Mouse (Mus musculus): ENCODE results near the gene Xdh.

Xdh gene

DNA sequence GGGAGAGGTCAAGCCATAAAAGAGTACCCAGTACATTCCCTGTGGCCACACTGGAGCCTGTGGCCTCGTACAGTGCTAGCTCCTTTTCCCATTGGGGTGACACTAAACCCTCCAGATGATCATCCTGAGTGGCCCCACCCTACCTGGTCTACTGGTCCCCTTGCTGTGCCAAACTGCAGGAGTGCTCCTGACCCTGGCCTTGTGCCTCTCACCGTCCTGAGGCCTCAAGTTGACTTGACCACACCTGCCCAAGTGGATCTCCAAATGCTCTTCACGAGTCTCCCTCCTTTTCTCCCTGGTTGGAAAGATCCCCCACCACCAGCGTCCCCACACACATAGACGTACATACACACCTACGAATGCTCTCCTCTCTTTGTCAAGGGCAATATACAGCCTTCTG lies 69.7 kb downstream of the Xdh start:
- WGBS = 92% methylated on average over 6 of the region's 6 CpGs

DNA sequence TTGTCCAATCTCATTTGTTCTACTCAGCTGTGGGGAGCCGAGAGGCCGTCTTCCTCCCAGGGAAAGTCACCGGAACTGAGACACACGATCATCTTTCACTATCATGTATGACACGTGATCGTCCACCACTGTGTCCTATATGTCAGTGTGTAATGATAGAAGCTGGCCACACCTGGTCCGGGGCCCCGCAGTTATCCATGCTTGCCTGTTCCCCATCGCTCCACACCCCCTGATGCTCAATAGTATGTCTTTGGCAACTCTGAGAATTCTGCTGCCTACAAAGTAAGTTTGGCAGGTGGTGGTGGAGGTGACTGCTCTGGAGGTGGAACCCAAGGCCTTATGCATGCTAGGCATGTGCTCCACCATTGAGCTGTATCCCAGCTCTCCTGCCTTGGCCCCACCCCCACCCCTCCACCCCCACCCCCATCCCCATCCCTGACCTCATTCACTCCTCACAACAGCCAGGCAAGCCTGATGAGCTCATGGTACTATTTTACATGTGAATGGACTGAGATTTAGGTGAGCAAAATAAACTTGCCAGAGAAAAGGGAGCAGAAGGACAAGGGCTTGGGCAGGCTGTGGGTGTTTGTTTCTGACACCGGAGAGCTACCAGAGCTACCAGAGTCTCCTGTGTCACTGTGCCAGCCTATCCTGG lies 70.6 kb downstream of the Xdh start:
- WGBS = 90% methylated on average over 10 of the region's 10 CpGs

DNA sequence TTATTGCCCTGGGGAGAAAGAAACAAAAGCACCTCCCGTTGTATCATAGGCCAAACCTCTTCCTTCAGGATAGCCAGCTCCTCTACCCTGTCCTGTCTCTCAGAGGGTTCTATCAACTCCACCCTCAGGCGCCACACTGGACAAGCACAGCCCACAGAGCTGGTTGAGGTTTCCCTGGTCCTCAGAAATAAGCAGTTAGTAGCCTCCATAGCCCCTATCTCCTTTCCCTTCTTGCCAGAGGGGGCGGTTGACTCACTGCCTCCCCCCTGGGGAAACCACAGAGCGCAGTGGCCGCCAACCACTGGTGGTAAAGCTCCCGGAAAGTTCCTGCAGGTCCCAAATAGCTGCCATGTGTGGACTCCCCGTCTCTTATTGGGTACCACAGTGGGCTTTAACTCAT lies 74.3 kb downstream of the Xdh start:
- WGBS = 94% methylated on average over 7 of the region's 7 CpGs

DNA sequence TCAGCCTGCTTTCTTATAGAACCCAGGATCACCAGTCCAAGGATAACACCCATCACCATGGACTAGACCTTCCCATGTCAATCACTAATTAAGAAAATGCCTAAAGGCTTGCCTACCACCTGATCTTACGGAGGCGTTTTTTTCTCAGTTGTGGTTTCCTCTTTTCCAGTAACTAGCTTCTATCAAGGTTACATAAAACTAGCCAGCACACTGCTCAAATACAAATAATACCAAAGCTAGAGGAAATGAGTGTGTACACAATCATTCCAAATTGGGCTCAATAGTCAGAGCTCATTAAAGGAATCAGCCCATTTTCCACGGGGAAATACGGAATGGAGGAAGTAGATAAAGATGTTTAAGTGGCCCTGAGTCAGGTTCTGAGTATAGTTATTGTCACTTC lies 74.7 kb downstream of the Xdh start:
- 75% methylated on average over 4 of the region's 4 CpGs for WGBS

DNA sequence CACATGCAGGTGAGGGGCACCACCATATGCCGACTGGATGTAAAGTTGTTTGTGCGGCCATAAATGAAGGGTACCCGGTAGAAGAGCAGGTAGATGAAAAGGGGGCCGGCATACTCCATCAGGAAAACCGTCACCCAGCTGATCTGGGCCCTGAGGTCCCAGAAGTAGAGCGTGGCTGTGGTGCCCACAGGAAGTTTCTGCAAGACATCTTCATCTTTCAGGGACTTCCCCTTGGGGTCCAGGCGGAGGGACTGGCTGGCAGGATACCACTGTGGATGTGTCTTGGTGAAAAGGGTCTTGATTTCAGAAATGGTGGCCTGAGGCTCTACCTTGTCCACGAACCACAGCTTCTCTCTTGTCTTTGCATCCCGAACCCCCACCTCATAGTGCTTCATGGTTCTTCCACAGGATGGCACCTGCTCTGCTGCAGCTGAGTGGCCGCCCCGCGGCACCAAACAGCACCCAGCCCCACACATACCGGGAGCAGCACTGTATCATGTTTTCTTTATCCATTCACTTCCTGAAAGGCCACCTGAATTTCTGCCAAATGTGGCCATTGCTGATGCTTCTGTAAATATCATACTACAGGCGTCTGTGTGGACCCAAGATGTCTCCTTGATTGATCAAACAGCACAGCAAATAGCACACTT lies 78.9 kb downstream of the Xdh start:
- 93% methylated on average over 14 of the region's 14 CpGs for WGBS

DNA sequence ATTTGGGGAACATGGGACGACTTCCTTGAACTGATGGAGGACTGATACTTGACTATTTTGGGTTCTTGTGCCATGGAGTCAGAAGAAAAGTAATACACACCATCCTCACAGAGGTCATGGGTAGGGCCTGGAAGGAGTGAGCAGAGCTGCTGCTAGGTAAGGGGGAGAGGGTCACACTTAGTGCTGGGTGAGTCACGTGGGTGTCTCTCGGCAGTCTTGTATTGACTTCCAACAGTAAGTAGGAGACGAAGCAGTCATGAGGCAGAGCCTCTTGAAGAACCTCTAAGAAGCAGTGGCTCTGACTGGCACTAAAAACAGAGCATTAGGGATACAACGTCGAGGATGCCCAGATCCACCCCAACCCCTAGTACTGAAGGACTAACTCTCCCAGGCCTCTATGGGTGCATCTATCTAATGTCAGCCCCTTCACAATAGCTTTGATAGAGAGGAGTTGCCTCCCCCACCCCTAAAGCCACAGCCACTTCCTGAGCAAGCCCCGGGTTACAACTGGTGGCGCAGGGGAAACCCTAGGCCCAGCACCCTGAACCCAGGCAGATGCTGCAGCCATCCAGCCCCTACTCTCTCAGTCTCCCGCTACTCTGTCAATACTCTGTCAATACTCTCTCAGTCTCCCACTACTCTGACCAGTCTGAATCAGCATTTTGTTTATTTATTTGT lies 80.8 kb downstream of the Xdh start:
- WGBS = 92% methylated on average over 9 of the region's 9 CpGs

DNA sequence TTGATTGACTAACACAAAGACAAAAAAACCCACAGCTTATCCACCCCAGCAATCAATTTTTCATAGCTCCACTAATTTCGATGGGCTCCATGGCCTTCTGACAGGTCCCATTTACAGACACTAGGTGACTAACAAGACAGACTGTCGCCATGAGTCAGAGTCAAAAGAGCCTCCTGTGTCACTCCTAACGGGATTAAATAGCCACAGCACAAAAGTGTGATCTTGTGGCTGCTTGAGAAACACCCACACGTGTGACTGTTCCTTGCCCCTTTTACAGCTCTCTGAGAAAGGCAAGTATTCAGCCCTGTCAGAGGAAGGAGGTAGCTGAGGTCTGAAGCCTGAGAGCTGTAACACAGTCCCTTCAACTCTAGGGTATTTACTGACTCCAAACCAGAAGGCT lies 96.3 kb downstream of the Xdh start:
- 59% methylated on average over 4 of the region's 4 CpGs for WGBS

DNA sequence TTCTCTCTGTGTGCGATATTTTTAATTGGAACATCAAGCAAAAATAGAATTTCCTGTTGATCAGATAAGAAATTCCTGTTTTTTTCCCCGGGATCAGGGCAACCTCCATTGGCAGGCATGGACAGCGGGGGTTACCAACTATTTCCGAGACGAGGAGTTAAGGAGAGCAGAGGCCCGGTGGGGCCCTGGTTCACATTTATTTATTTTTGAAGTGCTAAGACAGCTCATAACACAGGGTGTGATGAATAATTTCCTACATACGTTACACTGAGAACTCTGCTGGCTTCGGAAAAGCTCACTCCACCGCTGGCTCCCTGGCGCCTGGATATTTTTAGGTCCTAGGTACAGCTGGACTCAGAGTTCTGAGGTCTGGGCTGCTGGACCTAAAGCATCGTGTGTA lies 97.0 kb downstream of the Xdh start:
- 61% methylated on average over 11 of the region's 11 CpGs for WGBS

DNA sequence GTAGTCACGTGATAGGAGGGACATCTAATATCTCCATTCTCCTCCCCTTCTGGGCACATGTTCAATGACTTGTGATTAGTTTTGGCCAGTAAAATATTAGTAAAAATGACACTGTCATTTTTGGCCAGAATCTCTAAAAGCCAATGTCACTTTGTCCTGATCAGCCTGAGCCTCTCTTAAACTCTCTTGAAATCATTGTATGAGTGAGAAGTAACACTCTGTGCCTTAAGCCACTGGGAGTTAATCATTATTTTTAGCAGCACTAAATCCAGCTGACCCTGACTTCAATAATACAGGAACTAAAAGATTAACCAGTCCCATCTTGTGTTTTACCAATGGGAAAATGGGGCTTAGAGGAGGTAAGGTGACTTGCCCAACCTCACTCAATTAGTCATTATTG lies 102.6 kb downstream of the Xdh start:
- 92% methylated on average over 1 of the region's 1 CpGs for WGBS

DNA sequence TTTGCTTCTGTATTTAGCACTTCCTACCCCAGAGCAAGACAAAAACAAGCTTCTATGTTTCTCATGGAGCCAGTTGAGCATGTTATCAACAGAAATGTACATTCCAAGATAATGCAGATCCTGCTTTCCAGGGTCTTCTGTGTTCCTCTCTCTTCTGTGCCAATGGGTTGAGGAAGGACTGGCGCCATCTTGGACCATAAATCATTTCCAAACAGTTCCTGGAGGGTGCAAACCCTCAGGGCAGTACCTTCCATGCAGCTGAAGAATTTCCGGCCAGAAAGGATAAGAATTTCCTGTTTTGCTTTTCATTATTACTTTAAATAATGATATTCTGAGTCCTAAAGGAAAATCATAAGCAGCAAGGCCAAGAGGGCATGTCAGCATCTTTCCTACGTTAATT lies 104.4 kb downstream of the Xdh start:
- 81% methylated on average over 3 of the region's 3 CpGs for WGBS

DNA sequence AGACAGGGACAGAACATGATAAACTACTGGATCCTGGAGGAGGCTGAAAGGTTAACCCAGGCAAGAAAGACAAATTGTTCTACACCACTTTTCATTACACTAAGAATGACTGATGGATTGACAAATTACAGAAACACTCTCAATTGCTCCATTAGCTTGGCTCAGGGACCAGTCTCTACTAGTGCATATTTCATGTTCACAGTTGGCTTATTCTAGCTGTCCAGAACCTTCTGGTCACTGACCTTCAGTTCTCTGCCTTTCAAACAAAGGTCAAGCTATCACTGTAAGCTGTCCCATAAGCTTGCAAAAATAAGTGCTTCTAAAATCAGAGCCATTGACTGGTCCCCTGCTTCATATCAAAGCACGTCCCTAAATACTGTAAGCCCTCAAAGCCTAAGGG lies 107.0 kb downstream of the Xdh start:
- WGBS = 97% methylated on average over 1 of the region's 1 CpGs

DNA sequence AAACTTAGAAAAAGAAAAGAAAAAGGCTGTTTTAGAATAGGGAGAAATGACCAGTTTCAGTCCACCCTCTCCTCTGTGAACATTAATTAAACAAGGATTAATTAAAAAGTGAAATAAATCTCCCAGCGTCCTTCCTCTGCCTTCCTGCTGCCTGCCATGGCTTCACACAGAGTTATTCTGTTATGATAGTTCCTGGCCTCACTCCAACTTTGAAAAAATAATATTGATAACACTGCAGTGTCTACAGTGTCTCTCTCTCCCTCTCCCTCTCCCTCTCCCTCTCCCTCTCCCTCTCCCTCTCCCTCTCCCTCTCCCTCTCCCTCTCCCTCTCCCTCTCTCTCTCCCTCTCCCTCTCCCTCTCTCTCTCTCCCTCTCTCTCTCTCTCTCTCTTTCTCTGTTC lies 110.1 kb downstream of the Xdh start:
- 50% methylated on average over 1 of the region's 1 CpGs for WGBS

DNA sequence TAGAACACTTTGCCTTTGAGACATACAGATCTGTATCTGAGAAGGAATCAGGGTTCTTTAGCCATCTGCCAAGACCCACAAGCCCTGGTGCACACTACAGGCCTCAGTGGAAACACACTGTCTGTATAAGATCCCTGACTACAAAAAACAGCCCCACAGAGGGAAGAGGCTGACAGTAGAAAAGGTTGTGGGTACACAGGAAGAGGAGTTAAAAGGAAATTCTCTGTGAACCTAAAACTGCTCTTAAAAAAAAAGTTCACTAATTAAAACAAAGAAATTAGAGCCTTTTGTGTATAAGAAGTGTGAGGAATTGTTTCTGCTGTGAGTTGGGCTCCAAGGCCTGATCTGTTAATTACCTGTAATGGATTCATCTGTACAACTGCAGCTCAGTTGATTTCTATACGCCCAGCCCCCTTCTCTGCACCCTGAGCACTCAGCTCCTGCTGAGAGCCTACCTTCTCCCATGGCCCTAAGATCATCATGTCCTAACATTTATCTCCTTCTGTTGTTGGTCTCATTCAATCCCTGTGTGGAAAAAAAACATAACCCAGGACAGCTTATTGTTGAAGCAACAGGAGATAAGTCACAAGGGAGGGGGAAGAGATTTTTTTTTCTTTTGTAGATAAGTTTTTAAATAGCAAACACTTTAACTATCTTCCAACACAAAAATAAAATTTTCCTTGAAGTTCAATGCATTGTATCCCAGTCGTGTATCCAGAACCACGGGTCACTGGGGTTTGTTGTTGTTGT lies 110.7 kb downstream of the Xdh start:
- WGBS = 53% methylated on average over 3 of the region's 3 CpGs

DNA sequence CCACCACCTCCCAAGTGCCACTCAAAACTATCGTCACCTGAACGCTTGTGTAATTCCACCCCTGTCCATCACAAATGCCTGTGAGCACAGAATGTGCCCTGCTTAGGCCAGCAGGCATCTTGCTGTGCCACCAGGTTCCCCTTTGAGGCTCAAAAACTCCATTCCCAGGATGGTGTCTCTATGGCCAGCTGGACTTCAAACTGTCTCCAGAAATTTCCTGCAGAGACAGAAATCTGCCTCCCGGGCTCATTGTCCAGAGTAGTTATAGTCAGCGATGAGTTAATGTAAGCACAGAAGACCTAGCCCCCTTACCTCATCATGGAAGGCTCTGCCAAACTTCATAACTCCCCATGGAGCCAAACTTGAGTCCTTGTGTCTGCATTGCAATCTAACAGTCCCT lies 112.8 kb downstream of the Xdh start:
- WGBS = 89% methylated on average over 4 of the region's 4 CpGs

DNA sequence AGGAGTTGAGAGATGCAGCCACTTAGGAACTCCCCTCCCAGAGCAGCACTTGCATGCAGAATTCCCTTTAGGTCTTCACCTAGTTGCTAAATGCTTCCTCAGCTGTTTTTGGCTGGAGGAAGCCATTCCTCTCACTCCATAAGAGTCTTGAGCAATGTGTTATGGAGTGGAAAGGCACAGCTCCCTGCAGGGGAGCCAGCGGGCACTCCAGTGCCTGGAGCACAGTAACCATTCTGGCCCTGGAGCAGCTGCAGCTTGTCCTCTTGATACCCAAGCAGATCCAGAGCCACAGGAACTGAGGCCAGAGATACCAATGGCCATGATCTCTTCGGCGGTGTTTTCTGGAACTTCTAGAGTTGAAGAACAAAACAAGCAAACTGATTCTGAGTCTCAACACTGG lies 113.4 kb downstream of the Xdh start:
- WGBS = 94% methylated on average over 3 of the region's 3 CpGs

Measured in cerebral cortex, adult 2 months (tissue).